10 mouse cellular contexts compared by ENCODE assay signal in genomic region chrX:73343802-73344201, GRCm38 (mm10). TPM values are rescaled to one million over a fixed set of nuclear protein-coding genes. Genes with fewer than 3 reads are reported as not detected.
DNase-seq lines count a peak whose midpoint lies in the region; ATAC-seq and TF ChIP-seq lines count a peak whose summit lies in the region.
"Had no signal": no experiment of that assay in that cellular context is flagged by ENCODE, and none has a peak within 500 bp of the region (broad histone marks: within the 10 kb centered on the region; RNA-seq: fewer than 3 reads in every experiment).

No protein-coding gene starts in this region.

- 55% methylated on average over 1 of the region's 1 CpGs for WGBS in heart, embryonic 12.5 days
- 95% methylated on average over 1 of the region's 1 CpGs for WGBS in hindbrain, embryonic 12.5 days
- 92% methylated on average over 1 of the region's 1 CpGs for WGBS in midbrain, embryonic 10.5 days

- no peak for ATAC-seq in heart, embryonic 12.5 days (ENCODE audit: insufficient number of reproducible peaks, low FRiP score)
- ATAC-seq in G1E (ENCODE audit: extremely low read depth, insufficient number of reproducible peaks, low FRiP score, poor library complexity, severe bottlenecking), result peak; percentile 55
- ATAC-seq in hindbrain, embryonic 12.5 days (ENCODE audit: low FRiP score), result no peak
- ATAC-seq in cerebellum, adult (ENCODE audit: insufficient number of reproducible peaks, low FRiP score, low TSS enrichment), result no peak
- ATAC-seq in erythroid progenitor cell, adult 5-6 weeks (replicated peaks; ENCODE audit: low FRiP score, poor library complexity, severe bottlenecking), result no peak

- H3K36me3 ChIP-seq in heart, embryonic 12.5 days, result no peaks in the 10 kb centered on the region; the same call in 1 of the 2 replicates
- H3K36me3 ChIP-seq in G1E (replicated peaks), result peaks cover 17% of the 10 kb centered on the region
- no peaks in the 10 kb centered on the region for H3K36me3 ChIP-seq in hindbrain, embryonic 12.5 days
- H3K36me3 ChIP-seq in midbrain, embryonic 10.5 days, result peaks cover 8% of the 10 kb centered on the region; the same call in 1 of the 2 replicates

- no peak overlapping the region for H3K9ac ChIP-seq in heart, embryonic 12.5 days
- H3K9ac ChIP-seq in hindbrain, embryonic 12.5 days, result no peak overlapping the region

- H3K27ac ChIP-seq in heart, embryonic 12.5 days (ENCODE audit: poor library complexity, severe bottlenecking), result no peak overlapping the region
- no peak overlapping the region for H3K27ac ChIP-seq in hindbrain, embryonic 12.5 days
- H3K27ac ChIP-seq in midbrain, embryonic 10.5 days (replicated peaks), result no peak overlapping the region

- no peak for DNase-seq in heart, adult 11 months
- no peak for DNase-seq in G1E (ENCODE audit: low spot score)
- no peak for DNase-seq in midbrain, embryonic 10.5 days (ENCODE audit: low spot score)
- DNase-seq in T-cell, adult 2 months (ENCODE audit: low spot score), result no peak

- H3K4me1 ChIP-seq in heart, embryonic 12.5 days (replicated peaks), result peaks cover 8% of the 10 kb centered on the region
- H3K4me1 ChIP-seq in G1E (ENCODE audit: insufficient read depth, low read depth, low read length), result peaks cover 25% of the 10 kb centered on the region
- peaks cover 6% of the 10 kb centered on the region; the same call in 1 of the 2 replicates for H3K4me1 ChIP-seq in hindbrain, embryonic 12.5 days
- H3K4me1 ChIP-seq in midbrain, embryonic 10.5 days, result peaks cover 9% of the 10 kb centered on the region

- H3K27me3 ChIP-seq in heart, embryonic 12.5 days (replicated peaks), result no peaks in the 10 kb centered on the region
- no peaks in the 10 kb centered on the region for H3K27me3 ChIP-seq in G1E (ENCODE audit: insufficient read depth, low read length)
- H3K27me3 ChIP-seq in hindbrain, embryonic 12.5 days, result no peaks in the 10 kb centered on the region
- H3K27me3 ChIP-seq in midbrain, embryonic 10.5 days (ENCODE audit: low read depth, poor library complexity, severe bottlenecking), result peaks cover 28% of the 10 kb centered on the region

- peak overlapping the region; percentile 70 for H3K4me2 ChIP-seq in heart, embryonic 12.5 days
- H3K4me2 ChIP-seq in hindbrain, embryonic 12.5 days (replicated peaks), result peak overlapping the region; percentile 56

- H3K4me3 ChIP-seq in heart, embryonic 12.5 days, result no peak overlapping the region; the same call in 1 of the 2 replicates
- H3K4me3 ChIP-seq in G1E (ENCODE audit: low read depth, low read length), result no peak overlapping the region; the same call in 1 of the 2 replicates
- no peak overlapping the region for H3K4me3 ChIP-seq in hindbrain, embryonic 12.5 days
- peak overlapping the region; percentile 65; the same call in 1 of the 2 replicates for H3K4me3 ChIP-seq in midbrain, embryonic 10.5 days

- no peaks in the 10 kb centered on the region for H3K9me3 ChIP-seq in heart, embryonic 12.5 days (replicated peaks)
- H3K9me3 ChIP-seq in G1E (replicated peaks), result no peaks in the 10 kb centered on the region
- H3K9me3 ChIP-seq in hindbrain, embryonic 12.5 days (replicated peaks), result no peaks in the 10 kb centered on the region
- H3K9me3 ChIP-seq in midbrain, embryonic 10.5 days (replicated peaks), result no peaks in the 10 kb centered on the region

- TF ChIP-seq CTCF in G1E (IDR thresholded peaks at IDR 0.05; ENCODE audit: low read depth, low read length), result no peak

RNA-seq across cellular contexts. Expression of gene Zfp275, which starts 1.4 kb away (rescaled TPM):
- polyA plus RNA-seq in heart, embryonic 12.5 days (2016; fragmentation: Nextera tagmentation; extraction: Ambion mirVana), result 14.3 and 17.5 TPM in 2 replicates
- 13.0 and 21.1 TPM in 2 replicates for total RNA-seq in G1E (2014; fragmentation: Nextera tagmentation)
- total RNA-seq in G1E (2017), result 9.4 and 9.9 TPM in 2 replicates
- 2.0 TPM in 2 replicates for polyA plus RNA-seq in G1E (2012)
- 19.0 and 20.7 TPM in 2 replicates for polyA plus RNA-seq in hindbrain, embryonic 12.5 days (2016; fragmentation: Nextera tagmentation; extraction: Ambion mirVana)
- 15.3 and 16.3 TPM in 2 replicates for polyA plus RNA-seq in midbrain, embryonic 10.5 days (2016; fragmentation: Nextera tagmentation; extraction: Ambion mirVana)
- 0.42 and 2.9 TPM in 2 replicates for total RNA-seq in erythroid progenitor cell, adult 5-6 weeks (2015; ENCODE audit: low replicate concordance)
- total RNA-seq in erythroid progenitor cell, adult 5-6 weeks (2017; ENCODE audit: low replicate concordance), result 0.51 and 0.61 TPM in 2 replicates

RNA-seq across cellular contexts. Expression of gene Gm45015, which starts 7.2 kb away (rescaled TPM):
- not detected in 2 replicates for polyA plus RNA-seq in heart, embryonic 12.5 days (2016; fragmentation: Nextera tagmentation; extraction: Ambion mirVana)
- total RNA-seq in G1E (2014; fragmentation: Nextera tagmentation) (not detected in 2 replicates), G1E (2017) (not detected in 2 replicates)
- not detected in 2 replicates for polyA plus RNA-seq in G1E (2012)
- not detected in 2 replicates for polyA plus RNA-seq in hindbrain, embryonic 12.5 days (2016; fragmentation: Nextera tagmentation; extraction: Ambion mirVana)
- not detected in 2 replicates for polyA plus RNA-seq in midbrain, embryonic 10.5 days (2016; fragmentation: Nextera tagmentation; extraction: Ambion mirVana)
- total RNA-seq in erythroid progenitor cell, adult 5-6 weeks (2015; ENCODE audit: low replicate concordance), result not detected in 2 replicates
- total RNA-seq in erythroid progenitor cell, adult 5-6 weeks (2017; ENCODE audit: low replicate concordance), result not detected in 2 replicates
- total RNA-seq: heart, postnatal 25 days; left cerebral cortex, postnatal 36 days had no signal

RNA-seq across cellular contexts. Expression of gene Xlr5a, which starts 51.0 kb away (rescaled TPM):
- not detected in 2 replicates for polyA plus RNA-seq in heart, embryonic 12.5 days (2016; fragmentation: Nextera tagmentation; extraction: Ambion mirVana)
- not detected in 2 replicates for total RNA-seq in G1E (2014; fragmentation: Nextera tagmentation)
- not detected in 2 replicates for total RNA-seq in G1E (2017)
- not detected in 2 replicates for polyA plus RNA-seq in G1E (2012)
- not detected in 2 replicates for polyA plus RNA-seq in hindbrain, embryonic 12.5 days (2016; fragmentation: Nextera tagmentation; extraction: Ambion mirVana)
- polyA plus RNA-seq in midbrain, embryonic 10.5 days (2016; fragmentation: Nextera tagmentation; extraction: Ambion mirVana), result not detected in 2 replicates
- not detected in 2 replicates for total RNA-seq in erythroid progenitor cell, adult 5-6 weeks (2015; ENCODE audit: low replicate concordance)
- total RNA-seq in erythroid progenitor cell, adult 5-6 weeks (2017; ENCODE audit: low replicate concordance), result not detected in 2 replicates
- total RNA-seq: heart, postnatal 25 days; left cerebral cortex, postnatal 36 days had no signal

RNA-seq across cellular contexts. Expression of gene Xlr5c, which starts 51.0 kb away (rescaled TPM):
- not detected in 2 replicates for polyA plus RNA-seq in heart, embryonic 12.5 days (2016; fragmentation: Nextera tagmentation; extraction: Ambion mirVana)
- total RNA-seq in G1E (2014; fragmentation: Nextera tagmentation) (not detected in 2 replicates), G1E (2017) (0.27 TPM in 1 of 2 replicates, not detected in the other)
- not detected in 2 replicates for polyA plus RNA-seq in G1E (2012)
- polyA plus RNA-seq in hindbrain, embryonic 12.5 days (2016; fragmentation: Nextera tagmentation; extraction: Ambion mirVana), result not detected in 2 replicates
- not detected in 2 replicates for polyA plus RNA-seq in midbrain, embryonic 10.5 days (2016; fragmentation: Nextera tagmentation; extraction: Ambion mirVana)
- total RNA-seq in erythroid progenitor cell, adult 5-6 weeks (2015; ENCODE audit: low replicate concordance), result not detected in 2 replicates
- total RNA-seq in erythroid progenitor cell, adult 5-6 weeks (2017; ENCODE audit: low replicate concordance), result not detected in 2 replicates
- total RNA-seq: heart, postnatal 25 days; left cerebral cortex, postnatal 36 days had no signal

RNA-seq across cellular contexts. Expression of gene Gm18336, which starts 54.7 kb away (rescaled TPM):
- not detected in 2 replicates for polyA plus RNA-seq in heart, embryonic 12.5 days (2016; fragmentation: Nextera tagmentation; extraction: Ambion mirVana)
- total RNA-seq in G1E (2014; fragmentation: Nextera tagmentation), result not detected in 2 replicates
- total RNA-seq in G1E (2017), result not detected in 2 replicates
- polyA plus RNA-seq in G1E (2012), result not detected in 2 replicates
- not detected in 2 replicates for polyA plus RNA-seq in hindbrain, embryonic 12.5 days (2016; fragmentation: Nextera tagmentation; extraction: Ambion mirVana)
- not detected in 2 replicates for polyA plus RNA-seq in midbrain, embryonic 10.5 days (2016; fragmentation: Nextera tagmentation; extraction: Ambion mirVana)
- total RNA-seq in erythroid progenitor cell, adult 5-6 weeks (2015; ENCODE audit: low replicate concordance), result not detected in 2 replicates
- not detected in 2 replicates for total RNA-seq in erythroid progenitor cell, adult 5-6 weeks (2017; ENCODE audit: low replicate concordance)
- total RNA-seq: heart, postnatal 25 days; left cerebral cortex, postnatal 36 days had no signal
